Mouse (Mus musculus): ENCODE data around the gene Pp2d1.
"Not testable (repeated sequence)": the region's sequence is repeated elsewhere in the genome, so short reads cannot be mapped to it uniquely, and the experiment has no call there.

DNA sequence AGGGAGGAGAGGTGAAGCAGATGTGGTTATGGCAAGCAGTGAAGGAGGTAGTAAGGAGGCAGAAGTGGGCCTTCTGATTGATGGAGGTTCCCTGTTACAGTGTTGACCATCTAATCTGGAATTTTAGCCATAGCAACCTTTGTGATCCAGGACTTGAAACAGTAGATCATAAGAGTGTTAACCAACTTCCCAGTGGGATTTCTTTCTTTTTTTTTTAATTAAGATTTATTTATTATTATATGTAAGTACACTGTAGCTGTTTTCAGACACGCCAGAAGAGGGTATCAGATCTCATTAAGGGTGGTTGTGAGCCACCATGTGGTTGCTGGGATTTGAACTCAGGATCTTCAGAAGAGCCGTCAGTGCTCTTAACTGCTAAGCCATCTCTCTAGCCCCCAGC is at the start of gene Pp2d1:
- TF ChIP-seq POLR2A (IDR thresholded peaks at IDR 0.05; ENCODE audit: borderline replicate concordance, extremely low read depth, low read depth, low read length); CTCF (IDR thresholded peaks at IDR 0.05; ENCODE audit: insufficient read depth, low read length): not testable (repeated sequence)
